Mouse (Mus musculus) midbrain, embryonic 13.5 days (tissue): ENCODE results near the gene Ifi27l2b. TPM values are rescaled to one million over a fixed set of nuclear protein-coding genes. Genes with fewer than 3 reads are reported as not detected.
"Not testable (repeated sequence)": the region's sequence is repeated elsewhere in the genome, so short reads cannot be mapped to it uniquely, and the experiment has no call there.

Experiments used
- ATAC-seq: fragments of 200-750 bp; cut with Nextera tagmentation; 2 replicates; pipeline ENCODE4 v1.8.0; 2017; ENCODE audit warnings: mild to moderate bottlenecking, moderate TSS enrichment, moderate library complexity
- H3K27ac ChIP-seq: fragments of 300-500 bp; sonication (generic); 2 replicates; pipeline ENCODE4 v1.5.1; 2015; ENCODE audit warnings: inconsistent platforms, mild to moderate bottlenecking, moderate library complexity
- H3K27me3 ChIP-seq: fragments of 300-500 bp; sonication (generic); 2 replicates; pipeline ENCODE4 v1.6.1; 2015; ENCODE audit warnings: mild to moderate bottlenecking, inconsistent platforms
- H3K36me3 ChIP-seq: fragments of 300-500 bp; sonication (generic); 2 replicates; pipeline ENCODE4 v1.6.1; 2015; ENCODE audit warnings: mild to moderate bottlenecking, inconsistent platforms
- H3K4me1 ChIP-seq: fragments of 300-500 bp; sonication (generic); replicated peaks from 2 replicates; pipeline ENCODE4 v1.6.1; 2015; ENCODE audit warnings: inconsistent platforms
- H3K4me2 ChIP-seq: fragments of 300-500 bp; sonication (generic); replicated peaks from 2 replicates; pipeline ENCODE4 v1.6.1; 2015; ENCODE audit warnings: moderate library complexity, mild to moderate bottlenecking, inconsistent platforms
- H3K4me3 ChIP-seq: fragments of 300-500 bp; sonication (generic); replicated peaks from 2 replicates; pipeline ENCODE4 v1.5.1; 2015; ENCODE audit warnings: mild to moderate bottlenecking, inconsistent platforms
- H3K9ac ChIP-seq: fragments of 300-500 bp; sonication (generic); replicated peaks from 2 replicates; pipeline ENCODE4 v1.6.1; 2015; ENCODE audit warnings: mild to moderate bottlenecking, inconsistent platforms
- H3K9me3 ChIP-seq: fragments of 300-500 bp; sonication (generic); 2 replicates; pipeline ENCODE4 v1.6.1; 2016; ENCODE audit warnings: mild to moderate bottlenecking, inconsistent platforms
- WGBS: fragments of 180-500 bp; shearing (Covaris S2); methylation state at CpG from one replicate; pipeline ENCODE4 v1.1.7; 2015; 5-methylcytosine and 5-hydroxymethylcytosine counted together
- polyA plus RNA-seq: library from polyadenylated mRNA; unstranded; fragments of >200 nt; fragmentation: Nextera tagmentation; extraction: Ambion mirVana; gene quantifications from 2 replicates; pipeline ENCODE4 v1.2.1, GENCODE M21; 2015

Gene Ifi27l2b
- not detected in 2 replicates for polyA plus RNA-seq

DNA sequence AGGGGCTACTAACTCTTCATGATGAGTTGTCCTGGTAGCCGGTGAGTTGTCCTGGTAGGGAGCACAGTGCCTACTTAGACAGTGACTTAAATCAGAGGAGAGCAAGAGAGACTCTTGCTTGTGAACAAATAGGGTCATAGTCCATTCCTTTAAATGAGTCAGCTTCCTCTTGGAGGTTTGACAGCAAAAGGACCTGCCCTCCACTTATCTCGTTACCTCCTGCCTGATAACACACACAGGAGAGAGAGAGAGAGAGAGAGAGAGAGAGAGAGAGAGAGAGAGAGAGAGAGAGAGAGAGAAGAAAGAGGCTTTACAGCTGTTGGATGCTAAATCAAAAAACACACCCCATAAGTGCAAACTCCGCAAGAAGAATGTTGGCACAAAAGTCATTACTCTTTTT lies at the start of gene Ifi27l2b:
TSS of gene Ifi27l2b (minus strand) at position 84 of the 400 bp plus-strand sequence.
- Histone ChIP-seq H3K4me3 (no peak within 1 kb of the TSS), H3K27me3 (no peaks in the 10 kb centered on the region), H3K4me2 (no peak within 1 kb of the TSS), H3K36me3 (no peaks in the 10 kb centered on the region), H3K9ac (no peak within 1 kb of the TSS), H3K27ac (no peak within 1 kb of the TSS), H3K9me3 (no peaks in the 10 kb centered on the region), H3K4me1 (no peaks in the 10 kb centered on the region)
- 78% methylated on average over 3 of the region's 3 CpGs for WGBS
- no peak for ATAC-seq

DNA sequence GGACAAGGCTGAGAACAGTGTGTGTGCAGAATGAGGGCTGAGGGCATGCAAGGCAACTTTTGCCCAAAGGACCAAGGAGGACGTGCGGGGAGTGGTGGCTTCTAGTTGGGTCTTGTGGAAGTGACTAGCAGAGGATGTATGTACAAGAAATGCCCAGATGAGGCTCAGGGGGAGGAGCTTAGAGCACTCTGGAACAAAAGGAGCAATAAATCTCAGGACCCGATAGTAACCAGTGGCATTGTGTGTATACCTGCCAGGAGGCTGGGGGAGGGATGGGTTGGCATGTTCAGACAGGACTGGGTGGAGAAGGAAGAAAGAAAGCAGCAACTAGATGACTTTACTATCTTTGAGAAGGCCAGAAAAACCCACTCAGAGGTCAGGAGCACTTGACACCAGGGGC lies 47.4 kb upstream of the Ifi27l2b start:
- no peaks in the 10 kb centered on the region for H3K36me3 ChIP-seq
- H3K4me1 ChIP-seq: 0 out of 2 replicates have a peak, but pooled peaks cover 2% of the 10 kb centered on the region
- no peaks in the 10 kb centered on the region for H3K27me3 ChIP-seq
- H3K4me3 ChIP-seq: no peak overlapping the region
- H3K9me3 ChIP-seq: no peaks in the 10 kb centered on the region
- no peak overlapping the region for H3K9ac ChIP-seq
- H3K4me2 ChIP-seq: no peak overlapping the region
- WGBS: 87% methylated on average over 3 of the region's 3 CpGs
- ATAC-seq: no peak
- H3K27ac ChIP-seq: no peak overlapping the region

DNA sequence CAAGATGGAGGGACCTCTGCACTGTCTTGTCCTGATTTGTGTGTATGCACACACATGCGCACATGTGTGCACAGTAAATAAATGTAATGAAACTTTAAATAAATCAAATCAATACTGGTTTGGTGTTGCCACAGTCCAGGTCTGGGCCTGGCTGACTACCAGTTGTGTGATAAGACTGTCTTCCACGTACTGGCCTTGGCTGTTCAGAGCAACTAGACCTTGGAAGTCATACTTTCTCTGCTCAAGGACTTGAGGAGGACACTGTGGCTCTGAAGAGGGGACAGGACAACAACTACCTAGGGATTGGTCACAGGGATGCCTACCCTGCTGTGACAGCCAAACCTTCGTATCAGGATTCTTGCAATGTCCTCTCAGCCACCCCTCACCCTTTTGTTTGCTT lies 46.3 kb upstream of the Ifi27l2b start:
- no peak overlapping the region for H3K4me3 ChIP-seq
- WGBS: 78% methylated on average over 3 of the region's 3 CpGs
- ATAC-seq: no peak
- H3K9ac ChIP-seq: no peak overlapping the region
- H3K4me2 ChIP-seq: no peak overlapping the region
- H3K27me3 ChIP-seq: no peaks in the 10 kb centered on the region
- no peaks in the 10 kb centered on the region for H3K36me3 ChIP-seq
- H3K27ac ChIP-seq: no peak overlapping the region
- H3K4me1 ChIP-seq: 0 out of 2 replicates have a peak, but pooled peaks cover under 1% of the 10 kb centered on the region
- H3K9me3 ChIP-seq: no peaks in the 10 kb centered on the region

DNA sequence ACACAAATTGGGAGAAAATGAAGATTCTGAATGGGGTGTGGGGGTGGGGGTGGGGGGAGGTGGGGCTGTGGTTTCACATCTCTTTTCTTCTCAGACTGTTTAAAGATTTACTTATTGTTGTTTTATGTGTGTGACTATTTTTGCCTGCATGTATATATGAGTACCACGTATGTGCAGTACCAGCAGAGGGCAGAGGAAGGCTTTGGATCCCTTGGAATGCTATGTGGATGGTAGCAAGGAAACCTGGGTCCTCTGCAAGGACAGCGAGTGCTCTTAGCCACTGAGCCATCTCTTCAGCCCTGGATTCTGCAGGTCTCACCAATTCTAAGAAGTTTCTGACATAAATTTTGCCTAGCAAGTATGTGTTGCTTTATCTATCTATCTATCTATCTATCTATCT lies 42.2 kb upstream of the Ifi27l2b start:
- Histone ChIP-seq H3K4me2 (no peak overlapping the region), H3K36me3 (no peaks in the 10 kb centered on the region), H3K9ac (no peak overlapping the region), H3K4me3 (no peak overlapping the region), H3K9me3 (no peaks in the 10 kb centered on the region), H3K4me1 (no peaks in the 10 kb centered on the region), H3K27ac (no peak overlapping the region), H3K27me3 (no peaks in the 10 kb centered on the region)
- ATAC-seq: no peak
- WGBS: 82% methylated on average over 2 of the region's 2 CpGs

DNA sequence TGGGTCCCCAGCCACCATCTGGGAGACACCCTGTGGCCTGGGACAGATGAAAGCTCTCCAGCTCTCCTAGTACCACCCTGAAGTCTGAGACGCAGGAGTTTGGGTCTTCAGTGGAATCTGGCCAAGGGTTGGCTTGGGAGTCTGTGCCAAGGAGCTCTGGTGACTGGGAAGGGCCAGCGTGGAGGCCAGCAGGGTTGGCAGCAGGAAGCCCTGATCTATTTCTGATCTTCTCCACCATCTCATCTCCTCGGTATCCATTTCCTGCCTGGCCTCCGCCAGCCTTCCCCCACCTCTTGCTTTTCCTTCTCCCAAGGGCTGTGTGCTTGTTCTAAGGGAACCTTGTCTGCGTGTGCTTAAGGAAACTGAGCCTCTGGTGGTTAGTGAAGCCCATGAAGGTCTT lies 41.7 kb upstream of the Ifi27l2b start:
- Histone ChIP-seq H3K27ac (no peak overlapping the region), H3K4me2 (no peak overlapping the region), H3K9me3 (no peaks in the 10 kb centered on the region), H3K4me1 (no peaks in the 10 kb centered on the region), H3K4me3 (no peak overlapping the region), H3K36me3 (no peaks in the 10 kb centered on the region), H3K27me3 (no peaks in the 10 kb centered on the region), H3K9ac (no peak overlapping the region)
- no peak for ATAC-seq
- 83% methylated on average over 5 of the region's 5 CpGs for WGBS

DNA sequence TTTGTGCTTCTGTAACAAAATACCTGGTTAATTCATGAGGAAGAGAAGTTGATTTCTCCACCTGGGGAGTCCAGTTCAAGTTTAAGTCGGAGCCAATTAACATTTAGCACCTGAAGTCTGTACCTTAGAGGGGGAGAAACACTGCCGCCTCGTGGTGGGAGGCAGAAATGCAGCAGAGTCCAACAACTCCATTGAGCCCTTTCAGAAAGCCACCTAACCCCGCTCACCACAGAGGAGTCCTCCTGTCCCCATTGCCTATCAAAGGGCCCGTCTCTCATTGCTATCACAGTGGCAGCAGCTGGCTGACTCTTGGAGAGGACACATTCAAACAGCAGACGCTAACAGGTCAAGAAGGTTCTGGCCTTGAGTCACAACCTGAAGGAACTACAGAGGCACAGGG lies 37.5 kb upstream of the Ifi27l2b start:
- ATAC-seq: no peak
- H3K4me1 ChIP-seq: no peaks in the 10 kb centered on the region
- 29% methylated on average over 6 of the region's 6 CpGs for WGBS
- no peak overlapping the region for H3K9ac ChIP-seq
- no peak overlapping the region for H3K27ac ChIP-seq
- H3K9me3 ChIP-seq: no peaks in the 10 kb centered on the region
- H3K36me3 ChIP-seq: no peaks in the 10 kb centered on the region
- no peaks in the 10 kb centered on the region for H3K27me3 ChIP-seq
- H3K4me2 ChIP-seq: no peak overlapping the region
- no peak overlapping the region for H3K4me3 ChIP-seq

DNA sequence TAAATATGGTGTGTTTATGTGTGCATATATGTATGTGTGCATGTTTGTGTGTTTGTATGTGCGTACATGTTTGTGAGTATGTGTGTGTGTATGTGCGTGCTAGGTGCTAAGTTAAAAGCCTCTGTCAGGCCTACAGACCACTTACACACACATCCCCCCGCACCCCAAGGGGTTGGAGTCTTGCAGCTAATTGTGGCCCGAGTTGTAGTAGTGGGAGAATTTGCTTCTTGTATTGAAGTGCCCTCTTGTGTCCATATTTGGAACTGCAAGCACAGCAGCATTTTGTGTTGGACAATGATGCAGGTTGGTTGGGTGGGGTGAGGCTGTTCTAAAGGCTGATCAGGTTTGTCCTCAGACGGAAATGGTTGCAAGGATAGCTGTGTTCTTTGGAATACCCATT lies 35.7 kb upstream of the Ifi27l2b start:
- 43% methylated on average over 5 of the region's 5 CpGs for WGBS
- Histone ChIP-seq H3K27ac (no peak overlapping the region), H3K9ac (no peak overlapping the region), H3K4me1 (no peaks in the 10 kb centered on the region), H3K27me3 (no peaks in the 10 kb centered on the region), H3K9me3 (no peaks in the 10 kb centered on the region), H3K36me3 (no peaks in the 10 kb centered on the region), H3K4me3 (no peak overlapping the region), H3K4me2 (no peak overlapping the region)
- ATAC-seq: no peak

DNA sequence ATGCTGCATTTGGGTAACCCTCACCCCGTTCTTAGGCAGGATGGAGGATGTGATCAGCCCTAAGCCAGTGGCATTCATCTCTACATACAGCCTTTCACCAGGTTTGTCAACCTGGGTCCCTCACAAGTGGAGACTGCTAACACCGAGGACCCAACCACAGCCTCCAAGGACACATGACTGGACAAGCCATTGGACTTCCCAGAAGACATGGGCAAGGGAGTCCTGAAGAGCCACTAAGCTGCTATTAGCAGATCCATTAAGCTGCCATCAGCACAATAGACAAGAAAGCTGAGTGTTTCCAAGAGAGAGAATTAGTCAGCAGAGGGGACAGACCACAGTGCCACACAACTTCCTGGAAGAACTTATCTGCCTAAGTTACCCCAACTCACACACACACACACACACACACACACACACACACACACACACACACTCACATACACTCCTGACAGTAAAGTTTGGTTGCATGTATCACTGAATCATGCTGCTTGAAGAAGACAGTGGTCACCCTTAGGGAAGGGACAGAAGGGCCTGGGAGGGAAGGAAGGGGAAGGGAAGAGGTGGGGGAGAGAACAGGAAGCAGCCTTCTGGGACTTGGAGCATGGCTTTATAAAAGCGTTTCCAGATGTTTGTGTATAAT lies 34.2 kb upstream of the Ifi27l2b start:
- H3K4me2 ChIP-seq: no peak overlapping the region
- H3K4me1 ChIP-seq: no peaks in the 10 kb centered on the region
- H3K36me3 ChIP-seq: no peaks in the 10 kb centered on the region
- no peaks in the 10 kb centered on the region for H3K9me3 ChIP-seq
- H3K9ac ChIP-seq: no peak overlapping the region
- 83% methylated on average over 3 of the region's 3 CpGs for WGBS
- H3K27me3 ChIP-seq: no peaks in the 10 kb centered on the region
- no peak overlapping the region for H3K27ac ChIP-seq
- no peak overlapping the region for H3K4me3 ChIP-seq
- ATAC-seq: no peak

DNA sequence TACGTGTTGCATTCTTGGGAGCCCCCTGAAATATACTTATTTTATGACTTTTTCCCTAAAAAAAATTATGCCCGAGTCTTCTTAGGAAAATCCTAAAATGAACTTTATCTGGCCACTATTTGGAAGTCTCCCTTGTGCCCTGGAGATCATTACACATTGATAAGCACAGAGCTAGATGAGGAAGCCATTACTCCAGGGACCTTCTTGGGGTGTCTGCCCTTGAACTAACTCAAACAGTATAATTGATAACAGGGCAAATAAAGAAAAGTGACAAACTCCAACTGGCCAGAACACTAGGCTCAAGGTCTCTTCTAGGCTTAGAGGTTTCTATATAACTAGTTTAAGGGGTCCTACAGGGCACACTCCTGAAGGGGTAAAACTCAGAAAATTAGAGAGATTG lies 30.7 kb upstream of the Ifi27l2b start:
- Histone ChIP-seq H3K4me3 (no peak overlapping the region), H3K9ac (no peak overlapping the region), H3K27ac (no peak overlapping the region), H3K4me1 (no peaks in the 10 kb centered on the region), H3K36me3 (no peaks in the 10 kb centered on the region), H3K27me3 (no peaks in the 10 kb centered on the region), H3K4me2 (no peak overlapping the region), H3K9me3 (no peaks in the 10 kb centered on the region)
- no peak for ATAC-seq
- 73% methylated on average over 2 of the region's 2 CpGs for WGBS

DNA sequence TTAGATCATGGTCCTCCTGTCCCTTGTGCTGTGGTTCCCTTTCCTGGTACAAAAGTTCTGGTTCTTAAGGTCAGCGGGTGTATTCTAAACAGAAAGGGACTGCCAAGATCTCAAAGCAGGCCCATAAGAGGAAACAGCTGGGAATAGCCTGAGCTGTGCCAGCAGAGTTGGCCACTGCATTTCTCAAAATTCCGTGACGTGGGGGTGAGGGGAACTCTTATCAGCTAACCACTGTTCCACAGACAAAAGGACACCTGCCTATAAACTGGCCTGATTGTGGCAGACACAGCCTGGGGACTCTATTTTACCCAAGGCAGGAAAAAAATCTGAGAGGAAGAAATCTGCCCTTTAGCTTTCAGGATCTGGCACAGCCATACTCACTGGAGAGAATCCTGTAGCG lies 30.3 kb upstream of the Ifi27l2b start:
- no peak for ATAC-seq
- Histone ChIP-seq H3K9me3 (no peaks in the 10 kb centered on the region), H3K27me3 (no peaks in the 10 kb centered on the region), H3K4me3 (no peak overlapping the region), H3K27ac (no peak overlapping the region), H3K36me3 (no peaks in the 10 kb centered on the region), H3K9ac (no peak overlapping the region), H3K4me1 (no peaks in the 10 kb centered on the region), H3K4me2 (no peak overlapping the region)
- 73% methylated on average over 4 of the region's 4 CpGs for WGBS

DNA sequence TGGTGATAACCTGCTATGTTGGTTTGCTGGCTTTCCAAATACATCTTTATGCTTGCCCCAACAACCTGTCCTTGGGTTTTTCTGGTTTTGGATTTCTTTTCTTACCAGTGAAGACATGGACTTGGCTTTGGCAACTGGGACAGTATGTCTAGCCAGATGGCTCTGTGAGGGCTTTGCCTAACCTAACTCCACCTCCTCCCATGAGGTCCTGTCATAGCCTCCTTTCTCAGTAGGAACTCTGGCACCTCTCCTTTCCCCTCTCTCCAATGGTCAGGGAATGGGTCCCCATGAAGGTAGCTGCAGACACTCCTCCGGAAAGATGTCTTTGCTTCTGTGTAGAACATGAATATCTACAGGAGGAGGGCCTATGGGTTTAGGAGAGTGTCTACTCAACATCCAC lies 29.7 kb upstream of the Ifi27l2b start:
- Histone ChIP-seq H3K27ac (no peak overlapping the region), H3K36me3 (no peaks in the 10 kb centered on the region), H3K4me1 (no peaks in the 10 kb centered on the region), H3K4me3 (no peak overlapping the region), H3K27me3 (no peaks in the 10 kb centered on the region), H3K9me3 (no peaks in the 10 kb centered on the region), H3K9ac (no peak overlapping the region), H3K4me2 (no peak overlapping the region)
- 86% methylated on average over 1 of the region's 1 CpGs for WGBS
- ATAC-seq: no peak

DNA sequence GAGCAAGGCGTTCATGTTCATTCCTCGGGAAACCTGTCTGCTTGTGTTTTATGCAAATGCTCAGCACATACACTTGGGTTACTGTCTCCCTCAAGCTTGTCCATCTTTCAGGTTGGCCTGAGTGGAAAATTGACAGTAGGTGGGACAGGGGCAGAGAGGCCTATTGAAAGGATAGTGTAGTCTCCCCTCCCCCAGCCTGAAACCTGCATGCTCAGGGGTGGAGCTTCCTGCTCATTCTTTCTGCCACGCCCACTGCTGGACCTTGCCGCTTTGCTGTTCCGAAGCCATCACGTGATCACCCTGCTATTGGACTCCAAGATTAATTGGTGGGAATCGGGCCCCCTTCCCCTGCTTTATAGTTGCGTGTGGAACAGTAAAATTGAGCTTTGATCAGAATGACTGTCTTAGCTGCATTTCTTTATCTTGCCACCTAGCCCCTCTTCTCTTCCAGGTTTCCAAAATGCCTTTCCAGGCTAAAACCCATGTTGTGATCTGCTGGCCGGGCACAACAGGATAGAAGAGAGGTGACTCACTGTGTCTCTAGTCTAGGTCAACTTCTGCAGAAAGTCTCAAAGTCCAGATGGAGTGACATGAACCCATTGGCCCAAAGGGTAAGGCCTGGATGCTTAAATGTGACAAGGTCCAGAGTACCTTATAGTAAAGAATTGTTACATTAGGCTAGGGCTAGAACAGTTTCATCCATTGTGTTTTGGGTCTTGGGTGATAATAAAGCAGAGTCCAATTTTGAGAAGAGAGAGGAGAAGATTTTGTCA lies 27.4 kb upstream of the Ifi27l2b start:
- not testable (repeated sequence) for H3K4me2 ChIP-seq, H3K27me3 ChIP-seq, H3K9ac ChIP-seq, H3K27ac ChIP-seq, H3K4me1 ChIP-seq, H3K9me3 ChIP-seq, H3K4me3 ChIP-seq, ATAC-seq, H3K36me3 ChIP-seq
- WGBS: 69% methylated on average over 9 of the region's 9 CpGs

DNA sequence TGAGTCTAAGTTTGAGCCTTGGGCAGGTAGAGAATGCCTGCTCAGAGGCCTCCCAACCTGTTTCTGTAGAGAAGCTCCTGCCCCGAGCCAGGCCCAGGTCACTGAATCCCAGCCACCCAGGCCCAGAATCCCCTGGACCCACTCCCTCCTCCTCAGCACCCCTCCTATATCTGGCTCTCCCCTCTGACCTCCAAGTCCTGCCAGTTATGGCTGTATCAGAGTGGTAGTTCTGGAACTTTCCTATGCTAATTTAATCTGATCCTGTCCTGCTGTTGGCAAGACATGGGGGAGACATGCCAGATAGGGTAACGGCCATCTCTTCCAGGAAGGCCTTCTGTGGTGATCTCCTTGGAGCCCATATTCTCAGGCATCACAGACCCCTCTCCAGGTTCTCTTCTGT lies 25.8 kb upstream of the Ifi27l2b start:
- Histone ChIP-seq H3K4me3 (no peak overlapping the region), H3K4me2 (no peak overlapping the region), H3K36me3 (no peaks in the 10 kb centered on the region), H3K4me1 (no peaks in the 10 kb centered on the region), H3K27ac (no peak overlapping the region), H3K27me3 (no peaks in the 10 kb centered on the region), H3K9ac (no peak overlapping the region), H3K9me3 (no peaks in the 10 kb centered on the region)
- no peak for ATAC-seq
- WGBS: 91% methylated on average over 2 of the region's 2 CpGs
